Mouse (Mus musculus): Measurements from ENCODE around the gene Ttc28.

- TF ChIP-seq CTCF (IDR thresholded peaks at IDR 0.05; ENCODE audit: insufficient read depth, low read length) (peak; percentile 48; the same call in 1 of the 2 replicates), POLR2A (IDR thresholded peaks at IDR 0.05; ENCODE audit: borderline replicate concordance, extremely low read depth, low read depth, low read length) (no peak)
Measured at GRCm38 (mm10) chr5:111000953-111001352, 121.3 kb downstream of the Ttc28 start.
